Mouse (Mus musculus) heart, postnatal 14 days (tissue): ENCODE measurements around the gene Mki67. TPM values are rescaled to one million over a fixed set of nuclear protein-coding genes. Genes with fewer than 3 reads are reported as not detected.
A peak's percentile ranks its signal among the peaks of the same experiment; 100 is the strongest.

Experiments
- DNase-seq, 2 experiments: peaks; one replicate each; pipeline ENCODE4 v3.0.0; 2021 to 2022
- intact Hi-C: fragments of 180-260 bp; cut with DNase I; formaldehyde crosslinking; loops from one replicate; pipeline ENCODE4 v1.15.1; 2025
- long read RNA-seq, 2 experiments: library from polyadenylated mRNA; stranded (forward); transcript quantifications; one replicate each; pipeline ENCODE4 v2.0.0; 2021
- total RNA-seq, 2 experiments: library from RNA; stranded (reverse); gene quantifications; 2 replicates each; pipeline ENCODE4 v1.2.3; 2021

Mki67 gene
- total RNA-seq: 10 to 100 TPM; 10.0 to 18.6 TPM
- long read RNA-seq, experiment 1: 0 reads
- long read RNA-seq, experiment 2: 0 reads

DNA sequence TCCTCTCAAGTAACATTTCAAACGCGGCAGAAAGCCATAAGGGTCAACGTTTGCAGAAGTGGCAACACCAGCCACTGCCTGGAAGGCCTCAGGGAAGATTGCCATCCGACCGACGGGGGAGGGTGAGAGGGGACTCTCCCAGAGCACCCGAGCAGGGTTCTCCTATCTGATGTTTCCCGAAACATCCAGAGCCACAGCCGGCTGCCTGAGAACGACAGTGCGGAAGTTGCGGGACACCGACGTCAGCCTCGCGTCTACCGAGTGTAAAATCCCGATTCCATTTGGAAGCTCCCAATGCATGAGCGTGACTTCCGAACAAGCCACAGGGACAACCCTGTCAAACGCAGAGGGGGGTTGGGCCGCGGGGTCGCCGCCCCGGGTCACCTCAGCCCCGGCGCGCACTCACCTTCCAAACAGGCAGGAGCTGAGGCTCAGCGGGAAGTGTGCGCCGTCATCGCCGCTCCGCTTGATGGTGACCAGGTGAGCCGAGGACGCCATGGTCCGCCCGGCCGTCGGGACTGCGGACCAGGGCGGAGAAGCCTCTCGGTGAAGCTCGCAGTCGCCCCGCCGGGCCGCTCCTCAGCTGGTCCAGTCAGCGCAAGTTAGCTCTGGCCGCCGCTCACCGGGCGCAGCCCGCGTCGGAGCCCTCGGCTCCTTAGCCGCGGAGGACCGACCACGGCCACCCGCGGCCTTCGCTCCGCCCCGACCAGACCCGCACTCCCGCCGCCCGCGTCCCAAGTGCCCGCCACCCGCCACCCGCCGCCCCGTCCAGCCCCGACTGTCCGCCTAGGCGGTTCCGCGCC is at the start of gene Mki67:
TSS of gene Mki67 (minus strand) at position 720 of the 803 bp plus-strand sequence.
- intact Hi-C loops: no loop called here
- peak; percentile 19 to 31 for DNase-seq

DNA sequence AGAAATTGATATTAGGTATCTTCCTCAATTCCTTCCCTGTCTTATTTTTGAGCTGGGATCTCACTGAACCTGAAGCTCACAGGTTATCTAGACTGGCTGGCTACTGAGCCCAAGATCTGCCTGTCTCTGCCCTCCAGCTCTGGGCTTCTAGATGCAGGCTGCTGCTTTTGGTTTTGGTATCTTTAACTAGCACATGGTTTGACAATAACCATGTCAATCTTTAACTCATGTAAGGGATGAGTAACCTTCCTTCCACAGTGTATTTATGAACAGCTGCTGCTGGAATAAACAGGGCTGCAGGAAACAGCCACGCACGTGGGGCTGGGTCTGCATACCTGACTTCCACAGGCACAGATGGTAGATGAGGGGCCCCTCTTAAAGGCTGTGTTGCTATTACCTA is 47.1 kb upstream of the Mki67 start:
- no peak for DNase-seq
- intact Hi-C loops: no loop called here

GRCm38 (mm10) chr7:135758754-135759510 is 42.8 kb upstream of the Mki67 start:
- no peak for DNase-seq
- intact Hi-C loops: no loop called here

DNA sequence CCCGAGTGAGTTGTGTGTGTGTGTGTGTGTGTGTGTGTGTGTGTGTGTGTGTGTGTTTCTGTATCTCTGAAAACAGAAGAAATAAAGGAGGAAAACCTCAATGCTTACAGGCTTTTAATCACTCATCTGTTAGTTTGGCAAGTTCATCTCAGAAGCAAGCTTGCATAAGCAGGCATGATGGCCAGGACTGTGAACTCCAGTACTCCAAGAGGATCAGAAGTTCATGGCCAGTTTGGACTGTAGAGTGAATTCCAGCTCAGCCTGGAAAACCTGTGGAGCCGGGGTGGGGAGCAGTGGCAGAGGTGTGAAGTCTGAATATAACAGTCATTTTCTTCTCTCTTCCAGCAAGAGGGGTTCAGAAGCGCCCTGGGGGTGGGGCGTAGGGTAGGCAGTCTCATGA is 42.0 kb upstream of the Mki67 start:
- intact Hi-C loops: no loop called here
- no peak for DNase-seq

DNA sequence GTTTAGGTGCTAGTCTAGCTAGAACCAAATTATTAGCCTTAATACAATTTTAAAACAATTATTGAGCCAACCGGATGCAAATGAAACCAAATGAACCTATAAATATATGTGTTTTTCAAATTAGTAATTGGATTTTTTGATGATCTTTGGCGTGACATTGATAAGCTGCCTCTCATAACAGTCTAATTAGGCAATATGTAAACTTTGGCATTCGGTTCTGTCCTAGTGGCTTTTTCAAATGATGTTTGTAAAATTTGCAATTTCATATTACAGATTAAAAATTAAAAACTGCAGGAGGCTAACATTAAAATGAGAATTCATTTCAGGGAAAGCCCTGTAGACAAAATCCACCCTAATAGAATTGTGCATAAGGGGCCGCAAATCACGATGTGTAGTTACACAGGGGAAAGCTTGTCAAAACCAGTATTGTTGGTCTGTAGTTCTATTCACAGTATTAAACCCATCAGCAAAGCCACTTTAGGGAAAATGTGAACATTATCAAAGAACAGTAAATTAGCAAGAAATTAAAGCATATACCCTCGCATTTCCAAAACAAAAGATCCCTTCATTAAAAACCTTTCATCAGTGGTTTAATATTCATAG is 40.9 kb upstream of the Mki67 start:
- no peak for DNase-seq
- intact Hi-C loops: no loop called here

DNA sequence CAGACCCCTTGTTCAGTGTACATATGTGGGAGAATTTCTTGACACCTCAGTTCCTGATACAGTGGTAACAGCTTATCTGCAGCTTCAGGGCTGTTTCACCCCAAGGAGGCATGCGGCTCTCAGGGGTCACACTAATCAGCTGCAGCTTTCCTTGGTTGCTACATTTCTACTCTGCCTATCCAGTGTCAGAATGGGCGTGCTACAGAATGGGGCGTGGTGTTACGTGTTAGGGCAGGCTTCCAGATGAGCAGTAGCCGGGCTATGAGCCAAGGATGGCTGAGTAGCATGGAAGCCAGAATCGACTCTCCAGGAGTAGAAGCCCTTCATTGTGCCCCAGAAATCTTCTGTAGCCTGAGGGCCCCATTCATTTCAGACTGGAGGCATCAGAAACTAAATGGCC is 32.8 kb upstream of the Mki67 start:
- peak; percentile 41 to 71 for DNase-seq
- intact Hi-C loops: no loop called here

DNA sequence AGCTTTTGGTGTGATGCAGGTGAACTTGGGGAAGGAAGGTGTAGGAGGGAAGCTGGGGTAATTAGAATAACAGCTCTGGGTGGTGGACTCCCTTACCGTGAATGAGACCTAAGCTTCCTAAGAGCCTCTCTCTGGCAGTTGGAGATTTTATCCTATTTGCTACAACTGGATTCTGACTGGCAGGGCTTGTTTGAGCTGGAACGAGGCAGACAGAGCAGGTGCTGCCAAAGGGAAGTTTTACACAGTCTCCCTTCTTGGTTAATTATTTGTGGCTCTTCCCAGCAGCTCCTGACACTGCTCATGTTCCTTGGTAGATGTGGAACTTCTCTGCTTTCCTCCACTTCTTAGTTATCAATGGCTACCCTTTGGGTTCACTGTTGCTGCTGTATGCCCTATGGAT is 30.9 kb upstream of the Mki67 start:
- intact Hi-C loops: no loop called here
- no peak for DNase-seq

- no peak for DNase-seq
- intact Hi-C loops: no loop called here
Measured at GRCm38 (mm10) chr7:135746528-135746927, 30.4 kb upstream of the Mki67 start.

- intact Hi-C loops: no loop called here
- DNase-seq: peak; percentile 14 to 50
Measured at GRCm38 (mm10) chr7:135745091-135745490, 28.9 kb upstream of the Mki67 start.

DNA sequence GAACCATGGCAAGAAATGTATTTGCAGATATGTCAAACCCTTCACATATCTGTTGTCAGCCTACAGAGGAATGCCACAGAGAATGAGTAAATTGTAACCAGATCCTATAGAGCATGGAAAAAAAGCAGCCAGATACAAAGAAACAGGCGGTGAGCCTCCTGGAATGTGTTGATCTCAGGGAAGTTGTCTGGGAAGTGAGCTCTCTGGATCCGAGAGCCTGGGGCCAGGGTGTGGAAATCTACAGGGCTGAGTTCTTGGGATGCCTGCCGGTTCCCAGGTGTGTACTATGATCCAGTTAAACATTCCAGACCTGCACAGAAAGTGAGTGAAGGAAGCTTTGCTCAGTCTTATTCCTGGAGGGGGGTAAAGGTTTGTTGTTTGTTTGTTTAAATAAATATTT is 24.3 kb upstream of the Mki67 start:
- no peak for DNase-seq
- intact Hi-C loops: no loop called here

- no peak for DNase-seq
- intact Hi-C loops: loop anchor here (5.0 to 10.0 kb wide), 4 partner anchors 54 to 242 kb away; partner anchors contain the start of gene Ptpre
Measured at GRCm38 (mm10) chr7:135736581-135736886, 20.4 kb upstream of the Mki67 start.

GRCm38 (mm10) chr7:135735691-135736580 is 19.8 kb upstream of the Mki67 start:
- peak; percentile 82 to 85 for DNase-seq
- intact Hi-C loops: loop anchor here (5.0 to 10.0 kb wide), 4 partner anchors 54 to 241 kb away; partner anchors contain the start of gene Ptpre

DNA sequence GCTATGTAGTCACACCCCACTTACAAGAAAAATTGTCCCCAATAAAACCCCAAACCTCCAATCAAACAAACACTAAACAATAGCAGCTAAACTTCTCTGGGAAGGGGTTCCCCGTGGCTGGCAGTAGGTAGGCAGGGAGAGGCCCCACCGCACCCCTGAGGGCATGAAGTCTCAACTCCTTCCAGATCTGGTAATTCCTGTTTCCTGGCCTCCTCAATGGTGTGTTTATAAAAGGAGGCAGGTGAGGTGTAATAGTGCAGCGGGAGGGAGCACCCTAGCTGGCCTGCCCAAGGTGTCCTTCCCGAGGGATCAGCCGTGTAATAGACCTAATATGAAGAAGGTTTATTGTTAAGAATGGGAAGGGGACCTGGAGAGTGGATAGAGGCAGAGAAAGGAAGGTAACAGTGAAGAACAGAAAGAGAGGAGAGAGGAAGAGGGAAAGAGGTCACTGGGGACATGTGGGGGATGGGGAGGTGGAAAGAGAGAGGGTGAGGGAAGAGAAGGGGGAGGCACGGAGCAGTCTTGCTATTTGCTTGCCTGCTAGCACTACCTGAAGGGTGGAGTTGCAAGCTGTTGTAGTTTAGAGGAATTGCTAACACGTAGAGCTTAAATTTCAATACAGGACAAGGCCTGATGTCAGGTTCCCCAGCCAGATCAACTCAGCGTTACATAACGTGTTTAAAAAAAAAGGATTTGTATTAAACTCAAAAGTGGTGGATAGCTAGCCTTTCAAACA is 18.9 kb upstream of the Mki67 start:
- intact Hi-C loops: loop anchor here (5.0 to 10.0 kb wide), 4 partner anchors 53 to 240 kb away; partner anchors contain the start of gene Ptpre
- DNase-seq: no peak

- no peak for DNase-seq
- intact Hi-C loops: loop anchor here (10.0 kb wide), 1 partner anchor 240 kb away; no protein-coding TSS in a partner anchor
Measured at GRCm38 (mm10) chr7:135734379-135734778, 18.2 kb upstream of the Mki67 start.

- no peak for DNase-seq
- intact Hi-C loops: no loop called here
Measured at GRCm38 (mm10) chr7:135728038-135728437, 11.9 kb upstream of the Mki67 start.

GRCm38 (mm10) chr7:135726707-135727106 is 10.5 kb upstream of the Mki67 start:
- DNase-seq: no peak
- intact Hi-C loops: no loop called here

GRCm38 (mm10) chr7:135723672-135724341 is 7.6 kb upstream of the Mki67 start:
- DNase-seq: no peak
- intact Hi-C loops: no loop called here

DNA sequence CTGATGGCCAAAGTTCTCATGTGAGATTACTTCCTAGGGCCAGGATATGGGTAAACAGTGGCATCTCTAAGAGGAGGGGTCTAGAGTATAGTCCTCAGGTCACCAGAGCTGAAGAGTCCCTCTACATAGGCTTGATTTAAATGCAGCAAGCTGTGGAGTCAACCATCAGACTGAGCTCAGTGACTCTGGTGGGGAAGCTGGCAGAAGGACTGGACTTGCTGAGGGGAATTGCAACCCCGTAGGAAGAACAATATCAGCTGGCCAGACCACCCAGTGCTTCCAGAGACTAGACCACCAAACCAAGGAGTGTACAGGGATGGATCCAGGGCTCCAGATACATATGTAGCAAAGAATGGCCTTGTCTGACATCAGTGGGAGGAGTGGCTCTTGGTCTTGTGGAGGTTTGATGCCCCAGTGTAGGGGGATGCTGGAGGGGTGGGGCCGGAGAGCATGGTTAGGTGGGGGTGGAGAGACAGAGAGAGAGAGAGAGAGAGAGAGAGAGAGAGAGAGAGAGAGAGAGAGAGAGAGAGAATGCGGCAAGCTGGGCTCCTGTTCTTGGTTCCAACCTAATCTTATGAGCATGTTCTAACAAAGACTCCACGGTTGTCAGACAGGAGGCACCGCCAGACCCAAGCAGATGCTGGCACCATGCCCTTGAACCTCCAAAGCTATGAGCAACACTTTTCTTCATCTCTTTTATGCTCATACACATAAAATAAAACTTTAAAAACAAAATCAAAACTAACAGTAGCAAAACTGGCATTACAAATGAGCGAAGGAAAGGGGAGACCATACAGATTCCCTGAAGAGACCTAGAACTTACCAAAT is 6.1 kb upstream of the Mki67 start:
- intact Hi-C loops: no loop called here
- no peak for DNase-seq
